Mouse (Mus musculus) CD4-positive, CD25-positive, alpha-beta regulatory T cell, adult 2 months (primary cell): ENCODE results near the gene Mast4.

Experiments used
- DNase-seq: peaks from one replicate; pipeline ENCODE4 v3.0.0-alpha.2; 2012; ENCODE audit warnings: low read depth, low spot score

The Mast4 gene

DNA sequence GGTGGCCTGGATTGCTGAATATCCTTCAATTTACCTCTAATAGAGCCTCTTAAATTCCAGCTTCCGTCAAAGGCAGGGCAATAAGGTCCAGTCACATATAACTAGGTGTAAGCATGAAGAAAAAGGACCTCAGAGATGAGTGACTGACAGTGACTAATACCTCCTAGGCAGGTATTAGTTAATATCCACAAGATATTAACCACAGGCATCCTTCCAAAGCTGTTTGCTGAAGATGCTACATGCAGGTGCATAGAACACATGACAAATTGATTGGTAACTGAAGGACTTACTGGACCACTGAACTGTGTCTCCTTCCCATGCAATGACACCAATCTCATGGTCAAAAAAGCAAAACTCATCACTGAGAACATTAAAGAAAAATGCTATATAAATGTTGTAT lies 402.3 kb downstream of the Mast4 start:
- no peak for DNase-seq

DNA sequence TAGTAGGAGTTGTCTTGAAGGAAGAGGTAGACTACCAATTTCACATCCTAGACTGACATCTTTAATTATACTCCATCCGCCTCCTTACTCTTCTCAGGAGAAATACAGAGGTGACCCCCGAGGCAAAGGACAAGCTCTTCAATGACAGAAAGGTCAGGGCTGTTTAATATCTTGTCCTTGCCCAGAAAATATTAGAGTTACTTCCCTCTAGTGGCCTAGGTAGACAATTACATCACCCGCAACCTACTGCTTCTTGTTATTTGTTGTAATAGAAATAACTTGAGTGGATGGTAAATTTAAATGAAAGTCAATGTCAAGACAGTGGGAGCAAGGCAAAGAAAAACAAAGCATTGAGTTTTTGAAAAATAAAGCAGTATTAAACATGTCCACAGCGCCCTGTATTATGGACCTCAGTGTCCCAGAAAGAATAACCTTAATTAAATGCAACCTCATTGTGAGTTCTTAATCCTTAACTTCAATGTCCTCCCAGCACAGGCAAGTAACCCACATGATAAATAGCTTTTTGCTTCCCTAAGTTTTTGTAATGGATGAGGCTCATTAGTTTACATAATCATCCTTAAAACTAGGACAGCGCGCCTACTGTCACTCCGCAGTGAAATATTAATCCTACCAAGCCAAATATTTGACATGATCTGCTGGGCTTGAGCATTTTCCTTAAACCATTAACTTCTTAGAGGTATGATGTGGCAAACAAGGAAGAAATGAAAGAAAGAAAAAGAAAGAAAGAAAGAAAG lies 408.3 kb downstream of the Mast4 start:
- peak; percentile 20 for DNase-seq

DNA sequence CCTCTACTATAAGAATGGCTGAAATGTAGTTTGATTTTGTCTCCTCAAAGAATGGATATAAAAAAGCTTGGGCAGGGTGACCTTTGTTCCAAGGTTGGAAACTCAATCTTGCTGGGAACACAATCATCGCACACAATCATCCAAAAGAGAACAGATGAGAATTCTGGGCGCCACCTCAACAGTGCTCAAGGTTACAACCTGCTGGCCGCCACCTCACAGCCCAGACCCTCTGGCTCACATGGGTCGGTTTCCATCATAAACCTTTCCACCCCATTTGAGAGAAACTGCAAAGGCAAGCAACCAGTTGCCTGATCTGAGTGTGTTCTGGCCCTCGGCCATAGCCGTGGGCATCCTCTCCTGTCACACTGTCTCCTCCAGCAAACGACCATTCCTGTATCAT lies 414.6 kb downstream of the Mast4 start:
- no peak for DNase-seq

DNA sequence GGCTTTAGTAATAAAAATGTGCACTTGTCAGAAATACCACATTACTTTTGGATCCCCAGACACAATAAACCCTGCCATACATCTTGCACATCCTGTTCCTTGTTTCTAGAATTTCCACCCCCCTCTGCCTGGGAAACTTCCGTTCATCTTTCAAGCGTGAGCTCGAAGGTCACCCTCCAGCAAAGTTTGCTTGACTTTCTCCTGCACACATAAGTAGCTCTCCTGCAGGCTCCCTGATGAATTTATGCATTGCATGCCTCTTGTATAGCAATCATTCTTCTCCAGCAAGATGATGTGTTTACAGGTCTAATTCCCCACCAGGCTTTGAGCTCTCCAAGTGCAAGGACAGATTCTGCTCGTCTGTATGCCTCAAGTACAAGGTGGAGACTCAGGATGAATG lies 415.7 kb downstream of the Mast4 start:
- no peak for DNase-seq

DNA sequence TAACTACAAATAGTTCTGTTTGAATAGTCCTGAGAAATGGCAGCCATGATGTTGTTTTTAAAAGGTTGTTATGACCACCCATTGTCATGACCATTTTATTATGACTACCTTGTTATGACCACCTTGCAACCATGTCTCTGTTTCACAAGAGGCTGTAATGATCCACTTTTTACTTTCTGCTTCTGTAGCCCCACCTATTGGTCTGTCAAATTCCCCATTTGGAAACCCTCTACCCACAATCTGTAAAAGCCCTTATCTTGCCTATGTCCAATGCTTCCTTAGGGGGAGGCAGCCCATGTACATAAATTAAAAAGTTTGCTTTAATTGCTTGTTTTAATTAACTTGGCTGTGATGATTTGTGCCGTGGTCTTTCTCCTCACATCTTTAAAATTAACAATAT lies 419.0 kb downstream of the Mast4 start:
- no peak for DNase-seq

DNA sequence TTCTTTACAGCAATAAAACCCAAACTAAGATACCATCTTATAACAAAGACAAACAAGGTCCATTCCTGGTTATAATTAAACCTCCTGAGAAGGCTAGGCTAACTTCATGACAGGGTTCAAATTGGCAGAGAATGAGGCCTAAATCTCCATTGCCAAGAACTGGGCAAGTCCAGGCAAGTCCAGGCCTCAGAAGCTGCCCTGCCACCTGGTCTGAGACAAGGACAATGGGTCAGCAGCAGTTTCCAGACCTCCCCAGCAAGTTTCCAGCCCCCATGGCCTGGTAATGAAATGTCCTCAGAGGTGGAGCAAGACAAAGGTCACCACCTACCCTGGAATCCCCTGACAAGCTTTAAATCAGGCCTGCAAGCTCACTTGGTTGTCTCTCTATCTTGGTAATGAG lies 419.5 kb downstream of the Mast4 start:
- no peak for DNase-seq

DNA sequence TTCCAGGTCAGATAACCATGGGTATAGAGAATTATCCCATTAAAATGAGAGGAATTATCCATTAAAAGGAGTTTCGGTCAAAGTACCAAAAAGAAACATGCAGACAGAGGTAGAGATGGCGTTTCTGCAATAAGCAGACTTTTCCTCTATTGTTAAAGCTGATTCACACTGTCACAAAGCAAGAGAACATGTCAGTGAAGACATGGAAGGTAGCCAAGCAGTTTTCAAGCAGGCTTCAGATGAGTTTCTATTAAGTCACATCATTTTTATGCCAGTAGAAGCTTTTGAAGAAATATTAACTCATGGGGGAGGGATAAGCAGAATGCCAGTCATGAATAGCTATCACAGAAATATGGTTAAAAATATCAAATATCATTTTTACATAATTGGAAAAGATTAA lies 420.4 kb downstream of the Mast4 start:
- no peak for DNase-seq

DNA sequence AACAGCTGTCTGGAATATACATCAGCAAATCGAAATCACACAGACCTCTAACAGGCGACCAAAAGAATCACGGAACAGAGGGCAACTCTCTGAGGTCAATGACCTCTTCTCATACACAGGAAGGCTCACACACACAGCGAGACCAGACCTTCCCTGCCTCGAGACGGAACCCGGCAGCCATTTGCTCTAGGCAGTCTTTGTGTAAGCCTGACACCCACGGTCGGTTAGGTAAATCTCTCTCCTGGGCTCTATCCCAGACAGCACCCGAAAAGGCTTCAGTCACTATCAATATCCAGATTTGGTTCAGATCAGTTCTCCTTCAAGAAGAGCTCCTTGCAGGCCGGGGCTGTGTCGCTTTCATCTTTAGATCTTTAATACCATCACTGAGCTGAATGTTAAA lies 421.4 kb downstream of the Mast4 start:
- no peak for DNase-seq

DNA sequence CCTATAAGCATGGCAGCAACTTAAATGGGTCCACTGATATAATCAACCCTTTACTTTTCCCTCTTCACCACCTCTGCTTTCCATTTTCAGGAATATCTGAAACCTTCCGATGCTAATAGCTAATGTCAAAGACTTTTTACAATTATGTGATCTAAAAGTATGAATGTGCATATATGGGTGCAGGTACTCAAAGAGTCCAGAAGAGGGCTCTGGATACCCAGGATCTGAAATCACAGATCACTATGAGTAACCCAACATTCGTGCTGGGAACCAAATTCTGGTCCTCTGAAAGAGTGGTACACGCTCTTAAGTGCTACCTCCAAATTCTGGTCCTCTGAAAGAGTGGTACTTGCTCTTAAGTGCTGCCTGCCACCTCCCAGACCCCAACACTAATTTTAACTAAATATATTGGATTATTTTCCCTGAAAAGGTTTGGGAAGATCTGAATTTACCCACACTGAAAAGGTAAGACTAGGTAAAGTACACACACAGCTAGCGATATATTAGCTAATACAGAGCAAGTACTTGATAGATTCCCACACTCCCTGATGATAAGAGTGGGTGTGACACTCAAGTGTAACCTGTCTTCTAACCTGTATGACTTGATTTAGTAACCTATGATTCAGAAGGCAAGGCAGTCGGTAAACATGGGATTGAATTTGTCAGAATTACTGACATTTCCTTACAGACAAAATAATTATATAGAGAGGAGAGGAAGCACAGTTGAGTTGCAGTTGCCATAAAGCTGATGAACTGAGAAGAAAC lies 424.5 kb downstream of the Mast4 start:
- DNase-seq = no peak

DNA sequence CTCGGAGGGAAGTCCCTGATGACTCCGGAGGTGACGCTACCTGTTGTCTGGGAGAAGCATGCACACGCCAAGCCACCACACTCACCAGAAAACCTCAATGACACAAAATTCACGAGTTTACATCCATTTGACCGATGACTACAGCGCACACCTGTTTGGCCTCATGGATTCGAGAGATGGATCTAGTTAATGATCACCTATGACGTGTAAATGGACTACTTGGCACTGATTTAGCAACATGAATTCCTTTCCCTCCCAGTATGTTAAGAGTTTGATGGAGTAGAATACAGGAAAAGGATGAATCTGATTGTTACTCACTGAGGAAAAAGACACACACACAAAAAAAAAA lies 427.7 kb downstream of the Mast4 start:
- no peak for DNase-seq

DNA sequence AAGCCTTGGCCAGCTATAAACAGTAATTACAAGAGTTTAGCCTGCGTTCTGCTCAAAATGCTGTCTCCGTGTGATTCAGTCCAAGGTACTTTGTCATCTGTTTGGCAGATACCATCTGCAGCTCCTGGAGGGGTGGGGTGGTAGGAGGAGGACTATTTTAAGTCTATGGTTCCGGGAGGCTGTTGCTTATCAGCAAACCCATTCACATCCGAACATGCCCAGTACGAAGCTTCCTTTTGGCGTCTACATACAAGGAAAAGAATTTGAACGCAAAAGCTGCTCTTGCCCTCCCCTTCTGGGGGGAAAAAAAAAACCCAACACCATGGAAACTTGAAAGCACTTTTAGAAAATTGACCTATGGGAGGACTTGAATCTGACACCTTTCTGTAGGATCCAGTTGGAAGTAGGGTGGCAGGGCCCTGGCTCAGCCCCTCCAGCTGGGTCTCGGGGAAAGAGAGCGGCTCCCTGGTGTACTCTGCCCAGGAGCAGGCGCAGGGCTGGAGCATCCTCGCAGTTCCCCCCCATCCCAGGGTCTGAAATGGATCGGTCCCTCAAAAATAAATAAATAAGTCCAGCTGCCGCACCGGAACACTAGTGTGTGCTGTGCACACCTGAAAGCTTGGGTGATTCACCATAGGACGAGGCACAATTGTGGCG lies 428.2 kb downstream of the Mast4 start:
- peak; percentile 87 for DNase-seq

DNA sequence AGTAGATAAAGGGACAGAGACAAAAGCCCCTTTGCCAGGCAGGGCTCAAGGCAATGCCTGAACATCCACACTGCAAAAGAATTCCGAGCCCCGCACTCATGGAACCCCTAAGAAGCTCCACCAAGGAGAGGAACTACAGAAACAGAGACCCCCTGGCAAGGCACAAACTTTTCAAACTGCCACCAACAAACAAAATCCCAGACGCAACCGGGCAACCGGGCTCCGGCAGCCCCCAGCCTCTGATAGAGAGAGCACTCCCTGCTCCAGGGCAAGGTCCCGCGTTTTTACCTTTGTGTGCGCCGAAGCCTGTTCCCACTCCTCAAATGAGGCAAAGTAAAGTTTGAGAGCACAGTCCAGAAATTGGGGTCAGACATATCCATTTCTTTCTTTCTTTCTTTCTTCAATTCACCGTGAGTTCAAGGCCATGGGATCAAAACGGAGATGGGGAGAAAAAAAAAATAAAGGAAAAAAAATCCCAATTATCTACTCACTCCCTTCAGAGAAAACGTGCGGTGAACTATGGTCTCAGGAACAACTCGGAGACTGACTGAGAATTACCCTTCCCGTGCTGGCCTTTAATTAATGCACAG lies 428.8 kb downstream of the Mast4 start:
- no peak for DNase-seq

DNA sequence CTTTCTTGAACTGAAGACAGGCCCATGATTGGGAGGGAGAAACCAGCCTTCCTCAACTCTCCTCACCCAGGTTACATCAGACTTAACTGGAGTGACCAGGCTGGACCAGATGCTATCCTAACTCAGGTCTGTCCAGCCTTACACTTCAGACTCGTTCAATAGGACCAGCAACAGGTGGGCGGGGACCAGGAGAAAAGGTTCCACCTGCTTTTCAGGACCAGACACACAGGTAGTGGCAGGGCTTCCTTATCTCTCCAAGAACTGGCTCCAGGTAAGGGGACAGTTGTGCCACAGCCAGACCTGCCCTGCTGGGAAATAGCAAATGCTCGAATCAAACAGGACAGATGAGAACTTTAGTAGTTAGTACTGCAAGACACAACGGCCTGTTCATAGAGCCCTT lies 430.6 kb downstream of the Mast4 start:
- no peak for DNase-seq

DNA sequence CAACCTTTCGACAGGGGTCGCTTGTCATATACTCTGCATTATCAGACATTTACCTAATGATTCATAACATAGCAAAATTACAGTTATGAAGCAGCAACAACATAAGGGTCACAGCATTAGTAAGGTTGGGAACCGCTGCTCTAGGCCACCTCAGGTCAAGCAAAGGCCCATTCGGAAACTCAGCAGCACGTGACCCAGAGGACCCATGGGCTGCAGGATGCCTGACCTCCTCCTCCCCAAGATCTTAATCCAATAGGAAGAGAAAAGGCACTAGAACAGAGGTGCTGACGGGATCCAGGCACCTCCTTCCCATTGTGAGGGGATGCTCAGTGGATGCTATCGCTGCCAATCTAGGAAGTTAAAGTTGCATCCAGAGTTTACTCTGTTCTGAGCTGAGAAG lies 432.2 kb downstream of the Mast4 start:
- DNase-seq = no peak

DNA sequence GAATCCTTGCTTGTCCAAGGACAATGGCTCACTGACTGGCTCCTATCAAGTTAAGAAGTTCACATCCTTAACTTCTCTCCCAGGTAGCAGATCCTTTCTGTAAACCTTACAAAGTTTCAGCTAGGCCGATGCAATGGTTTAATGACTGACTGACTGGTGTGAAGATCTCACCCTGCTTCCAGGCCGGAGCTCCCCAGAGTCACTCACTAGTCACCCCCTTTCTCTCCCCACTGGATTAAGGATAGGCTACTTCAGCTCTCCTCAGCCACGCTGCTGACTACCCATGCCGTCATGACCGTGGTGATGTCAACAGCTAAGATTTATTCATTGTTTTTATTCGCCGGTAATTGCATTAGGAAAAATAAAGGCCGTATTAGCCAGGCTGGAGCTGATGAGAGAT lies 433.8 kb downstream of the Mast4 start:
- DNase-seq = no peak

DNA sequence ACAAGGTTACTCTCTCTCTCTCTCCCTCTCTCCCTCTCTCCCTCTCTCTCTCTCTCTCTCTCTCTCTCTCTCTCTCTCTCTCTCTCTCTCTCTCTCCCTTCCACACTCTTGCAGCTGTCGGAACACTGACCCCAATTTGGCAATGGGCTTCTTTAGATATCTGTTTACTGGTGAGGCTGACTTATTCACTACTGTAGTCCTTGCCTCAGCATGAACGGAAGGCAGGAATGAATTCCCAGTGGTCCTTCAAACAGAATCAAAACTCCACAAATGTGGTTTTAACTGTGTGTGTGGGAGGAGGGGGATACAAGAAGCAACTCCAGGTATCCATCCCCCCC lies 434.2 kb downstream of the Mast4 start:
- no peak for DNase-seq

DNA sequence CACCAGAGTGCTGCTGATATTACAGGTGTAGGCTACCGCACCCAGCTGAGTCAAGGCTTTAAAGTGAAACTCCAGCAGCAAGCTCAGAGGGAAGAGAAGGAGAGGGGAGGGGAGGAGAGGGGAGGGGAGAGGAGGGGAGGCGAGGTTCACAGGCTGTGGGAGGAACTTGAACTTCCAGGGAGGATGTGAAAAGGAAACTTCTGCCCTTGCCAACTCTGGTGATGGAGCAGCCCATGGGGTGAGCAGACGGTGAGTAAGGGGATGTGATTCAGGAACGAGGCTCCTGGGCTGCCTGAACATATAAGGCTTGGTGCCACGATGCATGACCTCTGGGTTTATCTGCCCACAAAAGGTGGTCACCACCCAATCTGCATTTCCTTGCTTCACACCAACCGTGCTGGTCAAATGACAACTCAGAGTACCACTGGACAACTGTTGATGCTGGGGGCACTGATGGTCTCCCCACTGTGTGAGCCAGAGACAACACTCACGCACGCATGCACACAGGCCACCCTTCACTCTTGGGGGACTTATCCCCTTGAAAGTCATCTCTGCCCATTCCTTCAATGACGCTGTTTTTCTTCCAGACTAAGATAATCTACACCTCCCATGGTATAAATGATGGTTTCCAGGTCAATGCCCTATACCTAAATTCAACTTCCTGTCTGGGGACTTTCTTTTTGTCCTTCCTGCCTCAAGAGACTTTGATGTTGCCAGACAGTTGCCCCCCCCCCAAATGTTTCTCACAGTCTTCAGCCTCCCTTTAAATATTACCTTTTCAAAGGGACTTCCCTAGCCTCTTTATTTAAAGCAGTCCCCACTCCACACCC lies 434.8 kb downstream of the Mast4 start:
- DNase-seq = peak; percentile 51

DNA sequence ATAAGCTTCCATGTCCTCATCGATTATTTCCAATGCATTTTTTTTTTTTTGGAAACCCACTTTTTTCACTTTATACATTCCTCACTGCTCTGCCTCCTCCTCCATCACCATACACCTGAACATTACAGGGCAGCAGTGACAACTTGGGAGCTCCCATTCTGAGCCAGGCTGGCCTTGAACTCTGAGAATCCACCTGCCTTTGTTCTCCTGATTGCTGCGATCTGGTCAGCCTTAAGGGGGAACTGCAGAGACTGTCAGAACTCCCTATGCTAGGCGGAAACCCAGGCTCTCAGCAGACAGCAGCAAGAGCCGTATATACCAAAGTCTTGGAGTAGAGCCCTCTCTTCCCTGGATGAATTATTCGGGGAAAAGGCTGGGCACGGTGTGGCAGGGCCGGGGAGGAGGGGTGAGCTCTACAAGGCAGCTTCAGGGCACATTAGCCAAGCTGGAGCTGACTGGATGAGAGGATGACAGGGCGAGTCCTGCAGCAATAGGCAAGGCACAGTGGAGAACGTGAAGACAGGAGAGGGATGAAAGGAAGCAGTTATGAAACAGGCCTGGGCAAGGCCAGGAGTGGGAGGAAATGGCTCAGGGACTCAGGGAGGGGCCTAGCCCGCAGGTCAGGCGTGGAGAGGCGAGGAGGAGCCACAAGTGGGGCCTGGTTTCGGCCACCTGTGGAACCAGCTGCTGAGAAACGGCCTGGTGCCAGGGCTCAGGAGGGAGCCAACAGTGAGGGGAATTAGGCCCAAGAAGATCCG lies 435.7 kb downstream of the Mast4 start:
- DNase-seq = no peak

DNA sequence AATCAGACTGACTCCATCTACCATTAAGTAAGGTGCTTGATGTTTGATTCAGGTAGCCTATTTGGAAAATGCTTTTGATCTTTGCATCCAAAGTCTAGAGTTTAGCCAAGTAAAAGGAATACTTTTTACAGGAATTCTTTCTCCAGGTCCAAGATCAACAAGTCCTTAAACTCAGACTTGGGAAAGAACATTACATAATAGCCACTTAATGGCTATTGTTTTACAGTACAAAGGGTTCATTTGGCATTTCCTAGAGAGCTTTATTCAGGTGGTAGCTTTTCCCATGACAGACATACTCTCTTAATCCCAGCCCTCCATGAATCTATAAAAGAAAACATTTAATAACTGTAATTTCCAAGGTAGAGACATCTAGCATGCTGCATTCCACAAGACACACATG lies 438.0 kb downstream of the Mast4 start:
- DNase-seq = no peak

DNA sequence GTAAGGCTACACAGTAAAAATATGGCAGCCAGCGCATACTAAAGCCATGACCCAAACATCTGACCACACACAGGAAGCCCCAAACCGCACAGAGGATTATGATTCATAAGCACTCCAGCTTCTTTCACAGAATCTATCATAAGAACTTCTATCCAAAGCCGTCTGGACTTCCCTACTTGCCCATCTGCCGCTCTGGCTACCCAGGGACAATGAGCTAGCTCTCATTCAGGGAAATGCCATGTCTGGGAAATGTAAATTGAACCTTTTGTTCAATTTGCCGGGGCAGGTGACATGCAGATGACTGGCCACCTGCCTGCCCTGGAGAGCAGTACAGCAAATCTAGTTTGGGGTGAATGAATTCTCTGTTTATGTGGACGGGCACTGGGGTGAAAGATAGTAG lies 438.4 kb downstream of the Mast4 start:
- DNase-seq = peak; percentile 46
